In the genomic region with DNA sequence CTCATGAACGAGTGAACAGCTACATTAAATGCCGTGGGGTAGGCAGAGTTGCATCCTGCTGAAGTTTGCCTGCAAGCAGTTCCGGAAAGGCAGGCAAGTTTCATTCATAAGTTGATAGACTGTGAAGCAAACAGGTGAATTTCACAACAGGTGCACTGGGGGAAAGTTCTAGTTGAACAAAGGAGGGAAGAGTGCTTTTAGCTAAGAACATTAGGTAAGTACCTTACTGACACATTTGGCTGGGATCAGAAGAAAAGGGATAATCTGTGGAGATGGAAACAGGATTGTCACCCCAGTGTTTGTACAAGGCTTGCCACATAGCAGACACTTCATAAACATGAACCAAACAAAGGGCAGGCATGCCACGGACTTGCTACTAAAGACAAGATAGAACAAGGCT, we compare ENCODE assay signal across 27 mouse cellular contexts. TPM values are rescaled to one million over a fixed set of nuclear protein-coding genes. Genes with fewer than 3 reads are reported as not detected.
"Had no signal": no experiment of that assay in that cellular context is flagged by ENCODE, and none has a peak within 500 bp of the region (broad histone marks: within the 10 kb centered on the region; RNA-seq: fewer than 3 reads in every experiment).

No protein-coding gene starts in this region.

- DNase-seq: kidney, adult 2 months; kidney, postnatal 25 days; layer of hippocampus, adult 9-11 months; liver, embryonic 13.5 days; lung, postnatal 4 days; midbrain, embryonic 14.5 days; retina, postnatal 1 day; right cerebral cortex, postnatal 25 days; spleen, adult 18-20 months; thymus, postnatal 25 days had no signal

- ATAC-seq: intestine, postnatal 0 days had no signal

- H3K27me3 ChIP-seq: limb, embryonic 13.5 days; liver, embryonic 13.5 days; lung, embryonic 15.5 days; neural tube, embryonic 13.5 days; stomach, embryonic 15.5 days had no signal

- H3K4me1 ChIP-seq: neural tube, embryonic 13.5 days; stomach, embryonic 15.5 days had no signal

- H3K4me3 ChIP-seq: layer of hippocampus, adult 2 months; limb, embryonic 10.5 days; limb, embryonic 13.5 days; liver, embryonic 13.5 days; lung, embryonic 15.5 days; neural tube, embryonic 13.5 days; stomach, embryonic 15.5 days had no signal

- H3K9ac ChIP-seq: limb, embryonic 13.5 days; liver, embryonic 13.5 days; lung, embryonic 15.5 days; neural tube, embryonic 13.5 days; stomach, embryonic 15.5 days had no signal

- H3K27ac ChIP-seq: kidney, postnatal 0 days; layer of hippocampus, adult 2 months; limb, embryonic 10.5 days; limb, embryonic 13.5 days; liver, embryonic 13.5 days; lung, embryonic 15.5 days; neural tube, embryonic 13.5 days; stomach, embryonic 15.5 days had no signal

- H3K9me3 ChIP-seq: limb, embryonic 10.5 days; limb, embryonic 13.5 days; liver, embryonic 13.5 days; lung, embryonic 15.5 days; neural tube, embryonic 13.5 days; stomach, embryonic 15.5 days had no signal

- H3K4me2 ChIP-seq: limb, embryonic 13.5 days; liver, embryonic 13.5 days; lung, embryonic 15.5 days; midbrain, embryonic 11.5 days; neural tube, embryonic 13.5 days; stomach, embryonic 15.5 days had no signal

RNA-seq across cellular contexts. Expression of a gene that starts 5.3 kb away (rescaled TPM):
- total RNA-seq: layer of hippocampus, adult 2 months; layer of hippocampus, postnatal 25 days; left cerebral cortex, adult 18-20 months; left cerebral cortex, postnatal 25 days; megakaryocyte progenitor cell, adult 5-6 weeks; megakaryocyte-erythroid progenitor cell, adult 5-6 weeks; midbrain, postnatal 0 days; neutrophil, adult 5-6 weeks had no signal
- polyA plus RNA-seq: kidney, adult 2 months; large intestine, adult 2 months had no signal

RNA-seq across cellular contexts. Expression of a gene that starts 53.0 kb away (rescaled TPM):
- total RNA-seq: megakaryocyte progenitor cell, adult 5-6 weeks; megakaryocyte-erythroid progenitor cell, adult 5-6 weeks had no signal
